ENCODE assay signal across 10 mouse cellular contexts in genomic region chr6:70956285-70956912, GRCm38 (mm10). TPM values are rescaled to one million over a fixed set of nuclear protein-coding genes. Genes with fewer than 3 reads are reported as not detected.
DNase-seq lines count a peak whose midpoint lies in the region; ATAC-seq and TF ChIP-seq lines count a peak whose summit lies in the region.
"Had no signal": no experiment of that assay in that cellular context is flagged by ENCODE, and none has a peak within 500 bp of the region (broad histone marks: within the 10 kb centered on the region; RNA-seq: fewer than 3 reads in every experiment).

TSS of gene Foxi3 (plus strand) at chr6:70956531.

- H3K4me1 ChIP-seq in heart, embryonic 11.5 days (ENCODE audit: control insufficient read depth, insufficient read depth, low read length) = peaks cover 3% of the 10 kb centered on the region; the same call in 1 of the 2 replicates
- peaks cover 12% of the 10 kb centered on the region for H3K4me1 ChIP-seq in forebrain, embryonic 12.5 days
- no peaks in the 10 kb centered on the region for H3K4me1 ChIP-seq in intestine, postnatal 0 days (replicated peaks; ENCODE audit: control insufficient read depth, insufficient read depth, low read length)
- H3K4me1 ChIP-seq in liver, postnatal 0 days (ENCODE audit: insufficient read depth) = peaks cover 6% of the 10 kb centered on the region
- H3K4me1 ChIP-seq in neural tube, embryonic 13.5 days (replicated peaks) = peaks cover 14% of the 10 kb centered on the region

- peak within 1 kb of the TSS; percentile 54 for H3K4me3 ChIP-seq in heart, embryonic 11.5 days (ENCODE audit: low read depth, low read length)
- peak within 1 kb of the TSS; percentile 52 for H3K4me3 ChIP-seq in forebrain, embryonic 12.5 days (replicated peaks)
- H3K4me3 ChIP-seq in intestine, postnatal 0 days (ENCODE audit: low read depth, low read length) = peak within 1 kb of the TSS; percentile 45
- H3K4me3 ChIP-seq in liver, postnatal 0 days (ENCODE audit: low read depth, low read length) = peak within 1 kb of the TSS; percentile 32
- H3K4me3 ChIP-seq in neural tube, embryonic 13.5 days = peak within 1 kb of the TSS; percentile 43

- H3K4me2 ChIP-seq in heart, embryonic 11.5 days = peak within 1 kb of the TSS; percentile 93
- peak within 1 kb of the TSS; percentile 98 for H3K4me2 ChIP-seq in forebrain, embryonic 12.5 days
- H3K4me2 ChIP-seq in intestine, postnatal 0 days (replicated peaks; ENCODE audit: low read depth) = peak within 1 kb of the TSS; percentile 77
- H3K4me2 ChIP-seq in liver, postnatal 0 days (ENCODE audit: low read depth, low read length) = peak within 1 kb of the TSS; percentile 52
- peak within 1 kb of the TSS; percentile 80 for H3K4me2 ChIP-seq in neural tube, embryonic 13.5 days

- no peaks in the 10 kb centered on the region for H3K36me3 ChIP-seq in heart, embryonic 11.5 days (ENCODE audit: control insufficient read depth, insufficient read depth, low read length)
- H3K36me3 ChIP-seq in forebrain, embryonic 12.5 days (replicated peaks) = no peaks in the 10 kb centered on the region
- no peaks in the 10 kb centered on the region for H3K36me3 ChIP-seq in intestine, postnatal 0 days (ENCODE audit: control insufficient read depth, insufficient read depth)
- H3K36me3 ChIP-seq in liver, postnatal 0 days (replicated peaks; ENCODE audit: insufficient read depth, low read length) = no peaks in the 10 kb centered on the region
- H3K36me3 ChIP-seq in neural tube, embryonic 13.5 days = no peaks in the 10 kb centered on the region

- no peak for DNase-seq in heart, adult 11 months
- DNase-seq in ZHBTc4 (ENCODE audit: low read depth, low spot score) = peak; percentile 90
- peak; percentile 38 for DNase-seq in liver, postnatal 0 days

- peaks cover 73% of the 10 kb centered on the region for H3K27me3 ChIP-seq in heart, embryonic 11.5 days (ENCODE audit: control insufficient read depth, insufficient read depth, low read length)
- H3K27me3 ChIP-seq in forebrain, embryonic 12.5 days = peaks cover 77% of the 10 kb centered on the region
- H3K27me3 ChIP-seq in intestine, postnatal 0 days (replicated peaks; ENCODE audit: control insufficient read depth, insufficient read depth, low read length) = peaks cover 72% of the 10 kb centered on the region
- peaks cover 84% of the 10 kb centered on the region for H3K27me3 ChIP-seq in liver, postnatal 0 days (ENCODE audit: insufficient read depth, low read length)
- peaks cover 92% of the 10 kb centered on the region for H3K27me3 ChIP-seq in neural tube, embryonic 13.5 days

- no peak within 1 kb of the TSS for H3K27ac ChIP-seq in heart, embryonic 11.5 days (ENCODE audit: low read depth, low read length)
- H3K27ac ChIP-seq in forebrain, embryonic 12.5 days = no peak within 1 kb of the TSS
- H3K27ac ChIP-seq in intestine, postnatal 0 days (ENCODE audit: low read depth, low read length) = no peak within 1 kb of the TSS
- H3K27ac ChIP-seq in liver, postnatal 0 days (ENCODE audit: low read depth) = no peak within 1 kb of the TSS
- no peak within 1 kb of the TSS for H3K27ac ChIP-seq in neural tube, embryonic 13.5 days (replicated peaks)

- H3K9ac ChIP-seq in heart, embryonic 11.5 days (ENCODE audit: low read depth, low read length) = peak within 1 kb of the TSS; percentile 28; the same call in 1 of the 2 replicates
- peak within 1 kb of the TSS; percentile 38; the same call in 1 of the 2 replicates for H3K9ac ChIP-seq in forebrain, embryonic 12.5 days
- H3K9ac ChIP-seq in intestine, postnatal 0 days (ENCODE audit: low read depth, low read length) = no peak within 1 kb of the TSS
- H3K9ac ChIP-seq in liver, postnatal 0 days (replicated peaks) = no peak within 1 kb of the TSS
- H3K9ac ChIP-seq in neural tube, embryonic 13.5 days = 0 out of 2 replicates have a peak within 1 kb of the TSS, but pooled peaks have one; percentile 47

- H3K9me3 ChIP-seq in heart, embryonic 11.5 days (replicated peaks; ENCODE audit: control insufficient read depth, low read length) = no peaks in the 10 kb centered on the region
- H3K9me3 ChIP-seq in forebrain, embryonic 12.5 days = no peaks in the 10 kb centered on the region
- no peaks in the 10 kb centered on the region for H3K9me3 ChIP-seq in intestine, postnatal 0 days (ENCODE audit: control insufficient read depth)
- no peaks in the 10 kb centered on the region for H3K9me3 ChIP-seq in liver, postnatal 0 days (ENCODE audit: low read length)
- H3K9me3 ChIP-seq in neural tube, embryonic 13.5 days = no peaks in the 10 kb centered on the region

- no peak for TF ChIP-seq EP300 in liver, postnatal 0 days (IDR thresholded peaks at IDR 0.05; ENCODE audit: low read depth)

- under 1% methylated on average over 64 of the region's 67 CpGs for WGBS in heart, embryonic 11.5 days (ENCODE audit: insufficient replicate concordance)
- WGBS in forebrain, embryonic 12.5 days = under 1% methylated on average over 66 of the region's 67 CpGs
- WGBS in intestine, postnatal 0 days = under 1% methylated on average over 65 of the region's 67 CpGs
- WGBS in liver, postnatal 0 days (ENCODE audit: insufficient replicate concordance) = 1% methylated on average over 55 of the region's 67 CpGs
- WGBS in neural tube, embryonic 13.5 days = under 1% methylated on average over 66 of the region's 67 CpGs

- TF ChIP-seq CTCF in intestine, postnatal 0 days (IDR thresholded peaks at IDR 0.05; ENCODE audit: low read depth) = no peak
- no peak for TF ChIP-seq CTCF in liver, postnatal 0 days (IDR thresholded peaks at IDR 0.05; ENCODE audit: low read depth)

- ATAC-seq in heart, embryonic 11.5 days (replicated peaks; ENCODE audit: insufficient number of reproducible peaks, low FRiP score, low TSS enrichment) = peak; percentile 52
- peak; percentile 69 for ATAC-seq in forebrain, embryonic 12.5 days (ENCODE audit: low FRiP score)
- peak; percentile 64; the same call in 1 of the 2 replicates for ATAC-seq in intestine, postnatal 0 days
- ATAC-seq in liver, postnatal 0 days = no peak
- peak; percentile 71 for ATAC-seq in neural tube, embryonic 13.5 days (ENCODE audit: low read depth)
- ATAC-seq in erythroid progenitor cell, adult 5-6 weeks (replicated peaks; ENCODE audit: low FRiP score, poor library complexity, severe bottlenecking) = no peak

RNA-seq across cellular contexts. Expression of gene Foxi3, which starts in this region (rescaled TPM):
- polyA plus RNA-seq in heart, embryonic 11.5 days (2014; fragmentation: Nextera tagmentation; extraction: Ambion mirVana) = not detected in 2 replicates
- polyA plus RNA-seq in forebrain, embryonic 12.5 days (2016; fragmentation: Nextera tagmentation; extraction: Ambion mirVana) = 0.20 TPM in 1 of 2 replicates, not detected in the other
- not detected in 2 replicates for polyA plus RNA-seq in intestine, postnatal 0 days (2015; fragmentation: Nextera tagmentation; extraction: Ambion mirVana)
- not detected in 2 replicates for polyA plus RNA-seq in liver, postnatal 0 days (2015; fragmentation: Nextera tagmentation; extraction: Ambion mirVana)
- polyA plus RNA-seq in neural tube, embryonic 13.5 days (2015; fragmentation: Nextera tagmentation; extraction: Ambion mirVana) = not detected in 2 replicates
- not detected in 2 replicates for total RNA-seq in erythroid progenitor cell, adult 5-6 weeks (2015; ENCODE audit: low replicate concordance)
- total RNA-seq in erythroid progenitor cell, adult 5-6 weeks (2017; ENCODE audit: low replicate concordance) = not detected in 2 replicates
- total RNA-seq: hematopoietic stem cell, adult 5-6 weeks; MEL had no signal

Comparison
In these comparisons a context has a peak if more than half of its experiments do, and no peak if none do; other contexts are left out.
1. Peak in ATAC-seq, H3K4me3 ChIP-seq, H3K9ac ChIP-seq and H3K4me2 ChIP-seq in heart, embryonic 11.5 days; RNA of the gene not detected or under 1 TPM.
2. Peak in ATAC-seq, H3K4me3 ChIP-seq, H3K9ac ChIP-seq and H3K4me2 ChIP-seq in forebrain, embryonic 12.5 days; RNA of the gene not detected or under 1 TPM.
3. Peak in ATAC-seq, H3K4me3 ChIP-seq and H3K4me2 ChIP-seq in intestine, postnatal 0 days; RNA of the gene not detected or under 1 TPM.
4. Peak in DNase-seq, H3K4me3 ChIP-seq and H3K4me2 ChIP-seq in liver, postnatal 0 days; RNA of the gene not detected or under 1 TPM.
5. Peak in ATAC-seq, H3K4me3 ChIP-seq, H3K9ac ChIP-seq and H3K4me2 ChIP-seq in neural tube, embryonic 13.5 days; RNA of the gene not detected or under 1 TPM.